Mouse (Mus musculus): ENCODE measurements around the gene Hoxb6.

DNA sequence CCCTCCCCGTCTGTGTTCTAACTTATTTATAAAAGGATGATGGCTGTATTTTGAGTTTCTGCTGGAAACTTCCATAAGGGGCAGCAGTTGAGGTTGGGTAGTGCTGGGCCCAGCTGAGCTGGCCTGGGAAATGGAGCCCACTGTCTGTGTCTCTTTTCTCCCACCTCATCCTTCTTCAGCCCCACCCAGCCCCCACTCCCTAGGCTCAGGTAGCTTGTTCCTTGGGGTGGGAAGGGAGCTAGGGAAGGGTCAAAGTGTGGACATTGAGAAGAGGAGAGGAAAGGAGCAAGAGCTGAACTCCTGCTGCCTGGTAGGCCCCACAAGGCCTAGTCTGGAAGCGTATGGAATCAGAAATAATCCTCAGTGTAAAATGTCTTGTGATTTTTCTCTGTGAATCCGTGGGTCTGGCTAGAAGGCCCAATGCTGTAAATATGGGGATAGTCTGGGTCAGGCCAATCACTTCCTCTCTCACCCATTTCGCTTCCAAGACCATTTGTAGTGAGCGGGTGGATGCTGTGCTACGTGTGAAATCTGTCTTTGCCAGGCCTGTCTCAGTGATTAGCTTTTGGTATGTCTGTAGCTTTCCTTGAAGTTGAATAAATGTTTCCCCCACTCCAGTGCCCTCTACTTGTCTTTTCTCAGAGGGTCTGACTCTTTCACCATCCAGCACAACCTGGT, 13.4 kb downstream of the Hoxb6 start:
- TF ChIP-seq POLR2A (IDR thresholded peaks at IDR 0.05; ENCODE audit: low read depth, low read length) = no peak
- no peak for TF ChIP-seq CTCF (conservative IDR thresholded peaks at IDR 0.05; ENCODE audit: insufficient read depth, insufficient read length, low read depth, low read length)

All from kidney, adult 2 months (tissue).